Mouse (Mus musculus): ENCODE measurements around the gene Hs3st1.

The Hs3st1 gene

GRCm38 (mm10) chr5:39643260-39643923 lies 111.9 kb downstream of the Hs3st1 start:
- peak in 1 of 2 experiments; percentile 63 for DNase-seq (ENCODE audit: low spot score in 2 of 2)

GRCm38 (mm10) chr5:39642222-39642770 lies 113.0 kb downstream of the Hs3st1 start:
- no peak for DNase-seq (ENCODE audit: low spot score in 2 of 2)

- DNase-seq (ENCODE audit: low spot score in 2 of 2): peak in 1 of 2 experiments; percentile 86
Observed at GRCm38 (mm10) chr5:39639438-39640177, 115.7 kb downstream of the Hs3st1 start.

GRCm38 (mm10) chr5:39638926-39639325 lies 116.3 kb downstream of the Hs3st1 start:
- DNase-seq (ENCODE audit: low spot score in 2 of 2): no peak

GRCm38 (mm10) chr5:39637874-39638273 lies 117.4 kb downstream of the Hs3st1 start:
- DNase-seq (ENCODE audit: low spot score in 2 of 2): no peak

- no peak for DNase-seq (ENCODE audit: low spot score in 2 of 2)
Observed at GRCm38 (mm10) chr5:39636090-39636489, 119.2 kb downstream of the Hs3st1 start.

GRCm38 (mm10) chr5:39634300-39635047 lies 120.8 kb downstream of the Hs3st1 start:
- DNase-seq (ENCODE audit: low spot score in 2 of 2): no peak

- DNase-seq (ENCODE audit: low spot score in 2 of 2): no peak
Observed at GRCm38 (mm10) chr5:39633206-39633605, 122.1 kb downstream of the Hs3st1 start.

GRCm38 (mm10) chr5:39630841-39631240 lies 124.4 kb downstream of the Hs3st1 start:
- DNase-seq (ENCODE audit: low spot score in 2 of 2): no peak

- no peak for DNase-seq (ENCODE audit: low spot score in 2 of 2)
Observed at GRCm38 (mm10) chr5:39625037-39625473, 130.2 kb downstream of the Hs3st1 start.

GRCm38 (mm10) chr5:39624218-39624590 lies 131.1 kb downstream of the Hs3st1 start:
- DNase-seq (ENCODE audit: low spot score in 2 of 2): no peak

GRCm38 (mm10) chr5:39623304-39624217 lies 131.7 kb downstream of the Hs3st1 start:
- no peak for DNase-seq (ENCODE audit: low spot score in 2 of 2)

- no peak for DNase-seq (ENCODE audit: low spot score in 2 of 2)
Observed at GRCm38 (mm10) chr5:39620206-39620866, 134.9 kb downstream of the Hs3st1 start.

GRCm38 (mm10) chr5:39617354-39617977 lies 137.8 kb downstream of the Hs3st1 start:
- no peak for DNase-seq (ENCODE audit: low spot score in 2 of 2)

- DNase-seq (ENCODE audit: low spot score in 2 of 2): no peak
Observed at GRCm38 (mm10) chr5:39615202-39615601, 140.1 kb downstream of the Hs3st1 start.

GRCm38 (mm10) chr5:39613534-39613933 lies 141.7 kb downstream of the Hs3st1 start:
- no peak for DNase-seq (ENCODE audit: low spot score in 2 of 2)

- no peak for DNase-seq (ENCODE audit: low spot score in 2 of 2)
Observed at GRCm38 (mm10) chr5:39612240-39612639, 143.0 kb downstream of the Hs3st1 start.

- no peak for DNase-seq (ENCODE audit: low spot score in 2 of 2)
Observed at GRCm38 (mm10) chr5:39608260-39608659, 147.0 kb downstream of the Hs3st1 start.

GRCm38 (mm10) chr5:39594737-39595136 lies 160.5 kb downstream of the Hs3st1 start:
- no peak for DNase-seq (ENCODE audit: low spot score in 2 of 2)

All from left cerebral cortex, adult 9 months (tissue).